Mouse (Mus musculus): ENCODE measurements around the gene Frem2. TPM values are rescaled to one million over a fixed set of nuclear protein-coding genes. Genes with fewer than 3 reads are reported as not detected.
A peak's percentile ranks its signal among the peaks of the same experiment; 100 is the strongest.

Gene Frem2
- polyA plus RNA-seq, 1 experiment from 2014 or later = 5.8 TPM

DNA sequence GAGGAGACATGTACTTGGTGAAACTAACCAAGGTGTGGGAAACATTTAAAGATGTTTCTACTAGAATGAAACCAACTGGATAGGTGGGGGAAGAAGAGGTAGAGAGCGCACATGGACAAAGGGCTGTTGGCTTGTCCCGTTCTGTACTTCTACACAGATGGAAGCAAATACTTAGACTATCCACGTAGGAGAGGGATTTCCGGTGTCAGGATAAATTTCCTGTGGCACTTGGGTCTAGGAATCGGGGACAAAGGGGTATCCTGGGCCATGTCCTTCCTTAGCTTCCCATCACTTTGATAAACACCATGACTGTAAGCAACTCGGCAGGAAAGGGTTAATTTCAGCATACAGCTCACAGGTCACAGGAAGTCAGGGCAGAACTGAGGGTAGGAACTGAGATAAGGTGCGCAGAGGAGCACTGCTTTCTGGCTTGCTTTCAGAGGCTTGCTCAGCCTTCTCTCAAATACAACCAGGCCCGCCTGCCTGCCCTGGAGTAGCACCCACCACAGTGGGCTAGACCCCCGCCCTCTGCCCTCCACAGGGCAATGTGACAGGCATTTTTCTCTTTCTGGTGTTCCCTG, 170.1 kb downstream of the Frem2 start:
- ATAC-seq (ENCODE audit: insufficient number of reproducible peaks, low FRiP score, low TSS enrichment, low read depth) = no peak
- Histone ChIP-seq H3K4me2 (replicated peaks) (no peak overlapping the region), H3K36me3 (peaks cover 4% of the 10 kb centered on the region; the same call in 1 of the 2 replicates), H3K9me3 (replicated peaks) (no peaks in the 10 kb centered on the region), H3K9ac (no peak overlapping the region), H3K27ac (replicated peaks) (no peak overlapping the region), H3K4me1 (no peaks in the 10 kb centered on the region), H3K27me3 (no peaks in the 10 kb centered on the region), H3K4me3 (replicated peaks) (no peak overlapping the region)
- WGBS = 62% methylated on average over 9 of the region's 9 CpGs

DNA sequence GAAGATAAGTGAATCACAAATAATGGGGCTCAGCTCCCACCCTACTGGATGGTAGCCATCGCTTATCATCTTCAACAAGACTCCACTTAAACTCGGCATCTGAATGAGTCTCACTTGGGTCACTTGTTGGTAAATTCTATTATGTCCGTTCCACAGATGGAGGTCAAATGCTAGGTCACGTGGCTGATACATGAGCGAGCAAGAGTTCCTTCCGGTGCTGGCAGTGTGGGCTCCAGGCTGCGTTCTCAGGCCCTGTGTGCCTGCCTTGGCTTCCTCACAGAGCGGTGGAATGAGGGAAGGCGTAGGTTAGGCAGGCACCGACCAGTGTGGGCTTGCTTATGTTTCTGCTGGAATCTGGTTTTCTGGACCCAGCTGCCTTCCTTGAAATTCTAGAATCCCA, 170.6 kb downstream of the Frem2 start:
- Histone ChIP-seq H3K36me3 (peaks cover 5% of the 10 kb centered on the region; the same call in 1 of the 2 replicates), H3K4me3 (replicated peaks) (no peak overlapping the region), H3K4me1 (no peaks in the 10 kb centered on the region), H3K27me3 (no peaks in the 10 kb centered on the region), H3K9ac (no peak overlapping the region), H3K27ac (replicated peaks) (no peak overlapping the region), H3K9me3 (replicated peaks) (no peaks in the 10 kb centered on the region), H3K4me2 (replicated peaks) (no peak overlapping the region)
- WGBS = 58% methylated on average over 10 of the region's 10 CpGs
- ATAC-seq (ENCODE audit: insufficient number of reproducible peaks, low FRiP score, low TSS enrichment, low read depth) = no peak

GRCm38 (mm10) chr3:53483414-53484059, 173.6 kb downstream of the Frem2 start:
- Histone ChIP-seq H3K4me3 (replicated peaks) (no peak overlapping the region), H3K27me3 (no peaks in the 10 kb centered on the region), H3K36me3 (peaks cover 26% of the 10 kb centered on the region), H3K27ac (replicated peaks) (no peak overlapping the region), H3K9me3 (replicated peaks) (no peaks in the 10 kb centered on the region), H3K4me2 (replicated peaks) (no peak overlapping the region), H3K9ac (no peak overlapping the region), H3K4me1 (no peaks in the 10 kb centered on the region)
- WGBS = 78% methylated on average over 8 of the region's 8 CpGs
- ATAC-seq (ENCODE audit: insufficient number of reproducible peaks, low FRiP score, low TSS enrichment, low read depth) = no peak

DNA sequence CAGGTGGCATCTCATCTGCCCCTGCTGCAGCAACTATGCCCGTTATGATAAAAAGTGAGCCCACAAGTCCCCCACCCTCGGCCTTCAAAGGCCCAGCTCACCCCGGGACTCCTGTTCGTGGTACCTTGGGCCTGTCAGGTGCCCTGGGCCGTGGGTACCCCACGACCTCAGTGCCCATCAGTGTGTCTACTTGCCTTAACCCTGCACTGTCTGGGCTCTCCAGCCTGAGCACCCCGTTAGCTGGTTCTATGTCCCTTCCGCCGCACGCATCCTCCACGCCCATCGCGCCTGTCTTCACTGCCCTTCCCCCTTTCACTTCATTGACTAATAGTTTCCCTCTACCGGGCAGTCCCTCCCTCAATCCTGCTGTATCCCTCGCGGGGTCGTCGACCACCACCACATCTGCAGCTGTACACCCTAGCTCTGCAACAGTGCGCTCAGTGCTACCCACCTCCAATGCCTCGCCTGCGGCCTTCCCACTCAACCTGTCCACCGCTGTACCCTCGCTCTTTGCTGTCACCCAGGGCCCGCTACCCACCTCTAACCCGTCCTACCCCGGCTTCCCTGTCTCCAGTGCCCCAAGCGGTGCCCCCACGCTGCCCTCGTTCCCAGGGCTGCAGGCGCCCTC, 178.6 kb downstream of the Frem2 start:
- Histone ChIP-seq H3K36me3 (peaks cover 70% of the 10 kb centered on the region), H3K9ac (no peak overlapping the region), H3K4me2 (replicated peaks) (no peak overlapping the region), H3K4me1 (no peaks in the 10 kb centered on the region), H3K27ac (replicated peaks) (no peak overlapping the region), H3K4me3 (replicated peaks) (no peak overlapping the region), H3K9me3 (replicated peaks) (no peaks in the 10 kb centered on the region), H3K27me3 (no peaks in the 10 kb centered on the region)
- WGBS = 96% methylated on average over 30 of the region's 30 CpGs
- no peak for ATAC-seq (ENCODE audit: insufficient number of reproducible peaks, low FRiP score, low TSS enrichment, low read depth)

- H3K27ac ChIP-seq (replicated peaks) = no peak overlapping the region
- WGBS = 78% methylated on average over 17 of the region's 17 CpGs
- no peak overlapping the region for H3K4me3 ChIP-seq (replicated peaks)
- peaks cover 80% of the 10 kb centered on the region for H3K36me3 ChIP-seq
- no peak overlapping the region for H3K4me2 ChIP-seq (replicated peaks)
- no peak overlapping the region for H3K9ac ChIP-seq
- H3K9me3 ChIP-seq (replicated peaks) = no peaks in the 10 kb centered on the region
- no peaks in the 10 kb centered on the region for H3K27me3 ChIP-seq
- no peak for ATAC-seq (ENCODE audit: insufficient number of reproducible peaks, low FRiP score, low TSS enrichment, low read depth)
- no peaks in the 10 kb centered on the region for H3K4me1 ChIP-seq
Observed at GRCm38 (mm10) chr3:53477468-53477867, 179.7 kb downstream of the Frem2 start.

- Histone ChIP-seq H3K27ac (replicated peaks) (no peak overlapping the region), H3K9ac (no peak overlapping the region), H3K36me3 (peaks cover 86% of the 10 kb centered on the region), H3K4me2 (replicated peaks) (no peak overlapping the region), H3K4me3 (replicated peaks) (no peak overlapping the region), H3K4me1 (no peaks in the 10 kb centered on the region), H3K27me3 (no peaks in the 10 kb centered on the region), H3K9me3 (replicated peaks) (no peaks in the 10 kb centered on the region)
- WGBS = 63% methylated on average over 6 of the region's 6 CpGs
- no peak for ATAC-seq (ENCODE audit: insufficient number of reproducible peaks, low FRiP score, low TSS enrichment, low read depth)
Observed at GRCm38 (mm10) chr3:53475889-53476288, 181.3 kb downstream of the Frem2 start.

DNA sequence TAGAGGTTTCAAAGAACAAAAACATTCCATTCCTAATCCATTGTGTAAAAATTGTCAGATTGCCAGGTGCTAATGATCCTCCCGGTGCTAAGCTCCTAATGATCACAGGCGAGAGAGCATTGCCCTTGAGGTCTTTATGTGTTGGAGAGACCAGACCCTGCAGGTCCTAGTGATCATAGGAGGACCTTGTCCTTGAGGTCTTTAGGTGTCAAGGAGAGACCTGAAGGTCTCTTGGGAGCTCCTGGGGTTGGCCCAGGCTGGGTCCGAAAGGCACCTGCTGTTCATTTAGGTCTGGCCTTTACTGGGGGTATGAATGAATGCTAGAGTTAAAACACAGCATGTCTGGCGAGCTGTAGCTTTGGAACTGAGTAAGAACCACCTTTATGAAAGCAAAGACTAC, 183.0 kb downstream of the Frem2 start:
- Histone ChIP-seq H3K4me3 (replicated peaks) (no peak overlapping the region), H3K36me3 (peaks cover 90% of the 10 kb centered on the region), H3K4me1 (no peaks in the 10 kb centered on the region), H3K27me3 (no peaks in the 10 kb centered on the region), H3K9me3 (replicated peaks) (no peaks in the 10 kb centered on the region), H3K4me2 (replicated peaks) (no peak overlapping the region), H3K9ac (no peak overlapping the region), H3K27ac (replicated peaks) (no peak overlapping the region)
- 69% methylated on average over 4 of the region's 4 CpGs for WGBS
- no peak for ATAC-seq (ENCODE audit: insufficient number of reproducible peaks, low FRiP score, low TSS enrichment, low read depth)

GRCm38 (mm10) chr3:53472061-53472460, 185.1 kb downstream of the Frem2 start:
- H3K9me3 ChIP-seq (replicated peaks) = no peaks in the 10 kb centered on the region
- no peaks in the 10 kb centered on the region for H3K4me1 ChIP-seq
- no peak overlapping the region for H3K4me2 ChIP-seq (replicated peaks)
- no peak for ATAC-seq (ENCODE audit: insufficient number of reproducible peaks, low FRiP score, low TSS enrichment, low read depth)
- no peak overlapping the region for H3K27ac ChIP-seq (replicated peaks)
- H3K9ac ChIP-seq = no peak overlapping the region
- peaks cover 76% of the 10 kb centered on the region for H3K36me3 ChIP-seq
- WGBS = 93% methylated on average over 5 of the region's 5 CpGs
- H3K4me3 ChIP-seq (replicated peaks) = no peak overlapping the region
- no peaks in the 10 kb centered on the region for H3K27me3 ChIP-seq

GRCm38 (mm10) chr3:53469650-53470049, 187.5 kb downstream of the Frem2 start:
- Histone ChIP-seq H3K4me3 (replicated peaks) (no peak overlapping the region), H3K36me3 (peaks cover 58% of the 10 kb centered on the region), H3K27me3 (no peaks in the 10 kb centered on the region), H3K4me1 (peaks cover 19% of the 10 kb centered on the region), H3K27ac (replicated peaks) (no peak overlapping the region), H3K9me3 (replicated peaks) (no peaks in the 10 kb centered on the region), H3K9ac (no peak overlapping the region), H3K4me2 (replicated peaks) (no peak overlapping the region)
- no peak for ATAC-seq (ENCODE audit: insufficient number of reproducible peaks, low FRiP score, low TSS enrichment, low read depth)
- 87% methylated on average over 5 of the region's 5 CpGs for WGBS

GRCm38 (mm10) chr3:53467356-53467755, 189.8 kb downstream of the Frem2 start:
- peaks cover 36% of the 10 kb centered on the region for H3K36me3 ChIP-seq
- H3K4me3 ChIP-seq (replicated peaks) = no peak overlapping the region
- H3K9ac ChIP-seq = no peak overlapping the region
- ATAC-seq (ENCODE audit: insufficient number of reproducible peaks, low FRiP score, low TSS enrichment, low read depth) = no peak
- H3K27ac ChIP-seq (replicated peaks) = no peak overlapping the region
- peaks cover 20% of the 10 kb centered on the region for H3K4me1 ChIP-seq
- WGBS = 76% methylated on average over 5 of the region's 5 CpGs
- H3K9me3 ChIP-seq (replicated peaks) = no peaks in the 10 kb centered on the region
- H3K27me3 ChIP-seq = no peaks in the 10 kb centered on the region
- no peak overlapping the region for H3K4me2 ChIP-seq (replicated peaks)

GRCm38 (mm10) chr3:53466481-53466880, 190.7 kb downstream of the Frem2 start:
- Histone ChIP-seq H3K27me3 (no peaks in the 10 kb centered on the region), H3K9ac (no peak overlapping the region), H3K36me3 (peaks cover 28% of the 10 kb centered on the region), H3K27ac (replicated peaks) (no peak overlapping the region), H3K4me1 (peaks cover 24% of the 10 kb centered on the region), H3K4me3 (replicated peaks) (no peak overlapping the region; the same call in 1 of the 2 replicates), H3K9me3 (replicated peaks) (no peaks in the 10 kb centered on the region), H3K4me2 (replicated peaks) (peak overlapping the region; percentile 66; the same call in 1 of the 2 replicates)
- ATAC-seq (ENCODE audit: insufficient number of reproducible peaks, low FRiP score, low TSS enrichment, low read depth) = no peak
- 49% methylated on average over 9 of the region's 9 CpGs for WGBS
